In the genomic region with DNA sequence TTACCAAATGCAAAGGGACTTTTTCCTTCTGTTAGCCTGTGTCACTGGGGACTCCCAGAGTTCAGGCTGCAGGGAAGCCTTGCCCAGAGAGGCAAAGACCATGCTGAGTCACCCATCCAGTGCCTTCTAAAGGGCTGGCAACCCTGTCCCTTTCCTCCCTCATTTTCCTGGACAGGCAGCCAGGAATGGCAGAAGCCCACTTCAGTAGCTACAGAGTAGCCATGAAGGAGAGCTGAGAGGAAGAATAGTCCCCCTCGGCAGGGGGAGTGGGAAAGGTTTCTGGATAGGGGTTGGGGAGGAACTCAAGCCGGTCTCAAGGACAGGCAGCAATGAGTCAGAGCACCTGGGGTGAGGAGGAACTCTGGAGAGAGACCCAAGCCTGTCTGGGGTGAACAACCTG, we compare ENCODE assay signal across 34 mouse cellular contexts. TPM values are rescaled to one million over a fixed set of nuclear protein-coding genes. Genes with fewer than 3 reads are reported as not detected.
DNase-seq lines count a peak whose midpoint lies in the region; ATAC-seq and TF ChIP-seq lines count a peak whose summit lies in the region.
"Had no signal": no experiment of that assay in that cellular context is flagged by ENCODE, and none has a peak within 500 bp of the region (broad histone marks: within the 10 kb centered on the region; RNA-seq: fewer than 3 reads in every experiment).

No protein-coding gene starts in this region.

- H3K4me3 ChIP-seq in lung, postnatal 0 days (ENCODE audit: low read depth, low read length), result no peak overlapping the region
- H3K4me3 ChIP-seq: embryonic facial prominence, embryonic 12.5 days; forebrain, embryonic 10.5 days; forebrain, embryonic 15.5 days; heart, embryonic 15.5 days; hindbrain, embryonic 13.5 days; liver, embryonic 12.5 days; midbrain, embryonic 13.5 days; stomach, embryonic 15.5 days had no signal

- ATAC-seq in lung, postnatal 0 days, result peak; percentile 18
- ATAC-seq in granulocyte monocyte progenitor cell, adult 5-6 weeks (replicated peaks; ENCODE audit: poor library complexity, severe bottlenecking), result no peak
- ATAC-seq: forebrain, embryonic 15.5 days; intestine, embryonic 16.5 days; liver, embryonic 12.5 days; liver, postnatal 0 days; midbrain, embryonic 13.5 days had no signal

- TF ChIP-seq EP300 in lung, postnatal 0 days (IDR thresholded peaks at IDR 0.05), result no peak

- DNase-seq in adrenal gland, postnatal 10 days, result peak; percentile 46
- no peak for DNase-seq in adrenal gland, postnatal 25 days
- peak; percentile 53 for DNase-seq in lung, postnatal 0 days (ENCODE audit: low spot score)
- DNase-seq in lung, postnatal 25 days (ENCODE audit: low spot score), result no peak
- peak; percentile 43 for DNase-seq in 416B (ENCODE audit: low read depth)
- peak; percentile 52 to 57 for DNase-seq in adrenal gland, postnatal 36 days
- no peak for DNase-seq in gastrocnemius, postnatal 36 days
- DNase-seq: cerebellum, adult 11 months; cerebellum, adult 9-10 months; cerebellum, postnatal 36 days; kidney, adult 8-10 months; kidney, postnatal 10 days; layer of hippocampus, postnatal 36 days; left cerebral cortex, postnatal 4 days; liver, postnatal 0 days; lung, postnatal 14 days; right cerebral cortex, postnatal 25 days; thymus, postnatal 14 days had no signal

- H3K27ac ChIP-seq in lung, postnatal 0 days (ENCODE audit: low read length), result peak overlapping the region; percentile 20; the same call in 1 of the 2 replicates
- H3K27ac ChIP-seq: embryonic facial prominence, embryonic 12.5 days; forebrain, embryonic 15.5 days; heart, embryonic 15.5 days; hindbrain, embryonic 13.5 days; liver, embryonic 12.5 days; midbrain, embryonic 13.5 days; stomach, embryonic 15.5 days had no signal

- no peak for TF ChIP-seq CTCF in lung, postnatal 0 days (IDR thresholded peaks at IDR 0.05)

- intact Hi-C loops in gastrocnemius, postnatal 36 days (cut with DNase I), result no loop called here

- H3K27me3 ChIP-seq in lung, postnatal 0 days (replicated peaks; ENCODE audit: insufficient read depth, low read length), result no peaks in the 10 kb centered on the region
- H3K27me3 ChIP-seq: CH12.LX; embryonic facial prominence, embryonic 12.5 days; forebrain, embryonic 15.5 days; hindbrain, embryonic 13.5 days; stomach, embryonic 15.5 days had no signal

- H3K9me3 ChIP-seq in lung, postnatal 0 days (ENCODE audit: low read length), result no peaks in the 10 kb centered on the region
- H3K9me3 ChIP-seq: embryonic facial prominence, embryonic 12.5 days; forebrain, embryonic 10.5 days; forebrain, embryonic 15.5 days; heart, embryonic 15.5 days; hindbrain, embryonic 13.5 days; liver, embryonic 12.5 days; megakaryocyte, embryonic 14.5 days; midbrain, embryonic 13.5 days; stomach, embryonic 15.5 days had no signal

- H3K9ac ChIP-seq in lung, postnatal 0 days (replicated peaks; ENCODE audit: low read depth), result no peak overlapping the region
- H3K9ac ChIP-seq: embryonic facial prominence, embryonic 12.5 days; forebrain, embryonic 15.5 days; heart, embryonic 15.5 days; hindbrain, embryonic 13.5 days; liver, embryonic 12.5 days; liver, postnatal 0 days; midbrain, embryonic 13.5 days; stomach, embryonic 15.5 days had no signal

- H3K4me2 ChIP-seq in lung, postnatal 0 days (replicated peaks; ENCODE audit: low read depth, low read length), result 0 out of 2 replicates have a peak overlapping the region, but pooled peaks have one; percentile 11
- H3K4me2 ChIP-seq: embryonic facial prominence, embryonic 12.5 days; forebrain, embryonic 15.5 days; heart, embryonic 15.5 days; hindbrain, embryonic 13.5 days; liver, embryonic 12.5 days; midbrain, embryonic 13.5 days; stomach, embryonic 15.5 days had no signal

- WGBS in lung, postnatal 0 days, result 45% methylated on average over 2 of the region's 2 CpGs

- peaks cover 5% of the 10 kb centered on the region; the same call in 1 of the 2 replicates for H3K4me1 ChIP-seq in lung, postnatal 0 days (ENCODE audit: insufficient read depth, low read depth, low read length)
- H3K4me1 ChIP-seq: liver, embryonic 12.5 days; midbrain, embryonic 13.5 days had no signal

- no peaks in the 10 kb centered on the region for H3K36me3 ChIP-seq in lung, postnatal 0 days (ENCODE audit: insufficient read depth, low read length)
- H3K36me3 ChIP-seq: embryonic facial prominence, embryonic 12.5 days; forebrain, embryonic 10.5 days; forebrain, embryonic 15.5 days; heart, embryonic 15.5 days; hindbrain, embryonic 13.5 days; liver, embryonic 12.5 days; midbrain, embryonic 13.5 days; stomach, embryonic 15.5 days had no signal

RNA-seq across cellular contexts. Expression of a gene that starts 3.9 kb away (rescaled TPM):
- total RNA-seq in adrenal gland, postnatal 10 days (2021), result under 1 TPM in 1 of 2 experiments, not detected in 1; 0.15 TPM
- 0.18 TPM in 1 of 2 replicates, not detected in the other for total RNA-seq in adrenal gland, postnatal 25 days (2021)
- polyA plus RNA-seq in lung, postnatal 0 days (2015; fragmentation: Nextera tagmentation; extraction: Ambion mirVana), result 10.9 and 12.3 TPM in 2 replicates
- not detected for total RNA-seq in adrenal gland, postnatal 36 days (2021)
- not detected in 2 replicates for total RNA-seq in granulocyte monocyte progenitor cell, adult 5-6 weeks (2014; fragmentation: Nextera tagmentation)
- total RNA-seq in granulocyte monocyte progenitor cell, adult 5-6 weeks (2017), result 0.04 TPM in 1 of 2 replicates, not detected in the other
- total RNA-seq in gastrocnemius, postnatal 36 days (2021), result not detected
- total RNA-seq: CH12.LX; gastrocnemius, adult 18-20 months; heart, postnatal 25 days; monocyte, adult 5-6 weeks had no signal
- polyA plus RNA-seq: C2C12; forebrain, embryonic 10.5 days; liver, embryonic 12.5 days; liver, postnatal 0 days had no signal

RNA-seq across cellular contexts. Expression of a gene that starts 49.4 kb away (rescaled TPM):
- total RNA-seq in adrenal gland, postnatal 10 days (2021), result 10 to 100 TPM; 14.7 to 19.1 TPM
- 14.9 and 15.5 TPM in 2 replicates for total RNA-seq in adrenal gland, postnatal 25 days (2021)
- 1.6 TPM in 2 replicates for polyA plus RNA-seq in lung, postnatal 0 days (2015; fragmentation: Nextera tagmentation; extraction: Ambion mirVana)
- total RNA-seq in adrenal gland, postnatal 36 days (2021), result 10 to 100 TPM in 1 of 2 experiments, 1 to 10 TPM in 1; 6.7 to 15.6 TPM
- 0.13 and 0.77 TPM in 2 replicates for total RNA-seq in granulocyte monocyte progenitor cell, adult 5-6 weeks (2014; fragmentation: Nextera tagmentation)
- 0.05 and 0.13 TPM in 2 replicates for total RNA-seq in granulocyte monocyte progenitor cell, adult 5-6 weeks (2017)
- under 1 TPM; 0.57 to 0.69 TPM for total RNA-seq in gastrocnemius, postnatal 36 days (2021)
- total RNA-seq: monocyte, adult 5-6 weeks had no signal

RNA-seq across cellular contexts. Expression of a gene that starts 59.3 kb away (rescaled TPM):
- total RNA-seq in adrenal gland, postnatal 10 days (2021), result 1 to 10 TPM; 4.7 to 5.1 TPM
- total RNA-seq in adrenal gland, postnatal 25 days (2021), result 5.0 and 5.4 TPM in 2 replicates
- polyA plus RNA-seq in lung, postnatal 0 days (2015; fragmentation: Nextera tagmentation; extraction: Ambion mirVana), result 3.8 and 4.0 TPM in 2 replicates
- 1 to 10 TPM; 3.3 to 5.8 TPM for total RNA-seq in adrenal gland, postnatal 36 days (2021)
- 13.4 and 23.6 TPM in 2 replicates for total RNA-seq in granulocyte monocyte progenitor cell, adult 5-6 weeks (2014; fragmentation: Nextera tagmentation)
- 28.4 and 32.8 TPM in 2 replicates for total RNA-seq in granulocyte monocyte progenitor cell, adult 5-6 weeks (2017)
- 1 to 10 TPM; 2.8 to 2.9 TPM for total RNA-seq in gastrocnemius, postnatal 36 days (2021)
- total RNA-seq: CH12.LX had no signal

Comparison
In these comparisons a context has a peak if more than half of its experiments do, and no peak if none do; other contexts are left out.
1. DNase-seq: peak in adrenal gland, postnatal 10 days (single experiment), lung, postnatal 0 days (single experiment), 416B (single experiment) and adrenal gland, postnatal 36 days (2 of 2); none in adrenal gland, postnatal 25 days (single experiment), lung, postnatal 25 days (single experiment) and gastrocnemius, postnatal 36 days (0 of 2).